Mouse (Mus musculus) hindbrain, embryonic 16.5 days (tissue): ENCODE results near the gene Irgm2. TPM values are rescaled to one million over a fixed set of nuclear protein-coding genes. Genes with fewer than 3 reads are reported as not detected.
"Not testable (repeated sequence)": the region's sequence is repeated elsewhere in the genome, so short reads cannot be mapped to it uniquely, and the experiment has no call there.

Source experiments
- ATAC-seq: fragments of 200-750 bp; cut with Nextera tagmentation; 2 replicates; pipeline ENCODE4 v1.8.0; 2017; ENCODE audit warnings: moderate TSS enrichment, moderate library complexity
- H3K27ac ChIP-seq: fragments of 300-500 bp; sonication (generic); 2 replicates; pipeline ENCODE4 v1.5.1; 2014; ENCODE audit warnings: low read depth, mild to moderate bottlenecking, control low read depth, low read length, moderate library complexity
- H3K27me3 ChIP-seq: fragments of 300-500 bp; sonication (generic); replicated peaks from 2 replicates; pipeline ENCODE4 v1.6.1; 2014; ENCODE audit warnings: low read length; ENCODE audit not compliant: control insufficient read depth, insufficient read depth
- H3K36me3 ChIP-seq: fragments of 300-500 bp; sonication (generic); 2 replicates; pipeline ENCODE4 v1.6.1; 2014; ENCODE audit warnings: mild to moderate bottlenecking, low read length, moderate library complexity, mixed read lengths; ENCODE audit not compliant: control insufficient read depth, insufficient read depth
- H3K4me1 ChIP-seq: fragments of 300-500 bp; sonication (generic); 2 replicates; pipeline ENCODE4 v1.6.1; 2014; ENCODE audit warnings: low read depth, low read length; ENCODE audit not compliant: control insufficient read depth, insufficient read depth
- H3K4me2 ChIP-seq: fragments of 300-500 bp; sonication (generic); 2 replicates; pipeline ENCODE4 v1.6.1; 2014; ENCODE audit warnings: mild to moderate bottlenecking, low read length, control low read depth, moderate library complexity
- H3K4me3 ChIP-seq: fragments of 300-500 bp; sonication (generic); 2 replicates; pipeline ENCODE4 v1.5.1; 2014; ENCODE audit warnings: mild to moderate bottlenecking, low read length, control low read depth, moderate library complexity
- H3K9ac ChIP-seq: fragments of 300-500 bp; sonication (generic); 2 replicates; pipeline ENCODE4 v1.6.1; 2014; ENCODE audit warnings: low read depth, mild to moderate bottlenecking, control low read depth, low read length, moderate library complexity
- H3K9me3 ChIP-seq: fragments of 300-500 bp; sonication (generic); 2 replicates; pipeline ENCODE4 v1.6.1; 2014; ENCODE audit warnings: mild to moderate bottlenecking, low read length, moderate library complexity; ENCODE audit not compliant: control insufficient read depth
- WGBS: fragments of 180-500 bp; shearing (Covaris S2); extraction: QIAGEN DNeasy Blood & Tissue Kit; methylation state at CpG from one replicate; pipeline ENCODE4 v1.1.7; 2014; 5-methylcytosine and 5-hydroxymethylcytosine counted together
- polyA plus RNA-seq: library from polyadenylated mRNA; unstranded; fragments of >200 nt; fragmentation: Nextera tagmentation; extraction: Ambion mirVana; gene quantifications from 2 replicates; pipeline ENCODE4 v1.2.1, GENCODE M21; 2015

Gene Irgm2
- polyA plus RNA-seq, 1 experiment from 2014 or later = 1.5 TPM

- Histone ChIP-seq H3K4me2 (no peak overlapping the region), H3K36me3 (no peaks in the 10 kb centered on the region), H3K4me1 (peaks cover 3% of the 10 kb centered on the region; the same call in 1 of the 2 replicates), H3K27ac (no peak overlapping the region), H3K9ac (no peak overlapping the region), H3K9me3 (no peaks in the 10 kb centered on the region), H3K27me3 (no peaks in the 10 kb centered on the region), H3K4me3 (no peak overlapping the region)
- ATAC-seq = no peak
- WGBS = 79% methylated on average over 12 of the region's 12 CpGs
These were observed 1.6 kb downstream of the Irgm2 start for GRCm38 (mm10) chr11:58201052-58201451.

DNA sequence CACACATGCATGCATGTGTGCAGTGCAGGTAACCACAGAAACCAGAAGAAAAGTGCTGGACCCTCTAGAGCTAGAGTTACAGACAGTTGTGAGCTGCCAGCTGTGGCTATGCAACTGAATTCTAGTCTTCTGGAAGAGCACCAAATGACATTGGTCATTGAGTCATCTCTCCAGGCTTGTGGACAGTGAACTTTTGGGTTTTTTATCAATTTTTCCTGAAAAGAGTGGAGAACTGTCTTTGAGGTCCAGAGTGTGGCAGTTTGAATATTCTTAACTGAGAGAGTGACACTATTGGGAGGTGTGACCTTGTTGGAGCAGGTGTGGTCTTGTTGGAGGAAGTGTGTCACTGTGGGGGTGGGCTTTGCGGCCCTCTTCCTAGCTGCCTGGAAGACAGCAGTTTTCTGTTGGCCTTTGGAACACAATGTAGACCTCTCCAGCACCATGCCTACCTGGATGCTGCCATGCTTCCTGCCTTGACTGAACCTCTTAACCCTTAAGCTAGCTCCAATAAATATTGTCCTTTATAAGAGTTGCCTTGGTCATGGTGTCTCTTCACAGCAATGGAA, 11.0 kb downstream of the Irgm2 start:
- ATAC-seq = no peak
- H3K4me2 ChIP-seq = no peak overlapping the region
- no peaks in the 10 kb centered on the region for H3K36me3 ChIP-seq
- H3K9me3 ChIP-seq = no peaks in the 10 kb centered on the region
- H3K27ac ChIP-seq = no peak overlapping the region
- no peak overlapping the region for H3K4me3 ChIP-seq
- no peaks in the 10 kb centered on the region for H3K4me1 ChIP-seq
- 100% methylated on average over 1 of the region's 1 CpGs for WGBS
- no peaks in the 10 kb centered on the region for H3K27me3 ChIP-seq
- H3K9ac ChIP-seq = no peak overlapping the region

DNA sequence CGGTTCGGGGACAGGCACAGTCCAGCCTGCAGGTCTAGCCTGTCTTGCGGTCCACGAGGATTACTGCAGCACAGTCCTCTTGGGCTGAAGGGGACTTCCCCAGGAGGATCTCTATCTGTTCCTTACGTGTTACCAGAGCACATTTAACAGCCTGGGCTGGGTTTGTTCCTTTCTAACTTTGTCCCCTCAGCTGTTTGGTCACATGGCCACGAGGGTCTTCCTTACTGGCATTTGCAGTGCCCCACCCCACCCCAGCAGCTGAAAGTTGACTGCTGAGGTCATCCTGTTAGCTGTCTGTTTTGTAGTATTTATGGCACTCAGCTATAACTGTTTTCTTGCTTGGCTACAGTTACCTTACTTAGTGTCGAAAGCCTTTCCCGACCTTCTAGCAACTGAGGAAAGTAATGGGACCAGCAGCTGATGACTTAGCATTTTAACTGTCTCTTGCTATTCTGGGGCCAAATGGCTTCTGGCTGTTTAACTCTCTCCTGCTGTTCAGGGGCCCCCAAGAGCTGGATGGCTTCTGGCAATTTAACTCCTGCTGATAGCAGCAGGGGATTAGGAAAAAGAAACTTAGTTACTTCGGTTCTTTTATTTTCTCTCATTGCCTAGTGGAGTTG, 11.8 kb downstream of the Irgm2 start:
- WGBS = 24% methylated on average over 9 of the region's 9 CpGs
- no peak overlapping the region for H3K9ac ChIP-seq
- H3K9me3 ChIP-seq = no peaks in the 10 kb centered on the region
- no peak overlapping the region for H3K27ac ChIP-seq
- H3K36me3 ChIP-seq = no peaks in the 10 kb centered on the region
- no peaks in the 10 kb centered on the region for H3K27me3 ChIP-seq
- ATAC-seq = no peak
- no peak overlapping the region for H3K4me2 ChIP-seq
- H3K4me3 ChIP-seq = no peak overlapping the region
- H3K4me1 ChIP-seq = no peaks in the 10 kb centered on the region

DNA sequence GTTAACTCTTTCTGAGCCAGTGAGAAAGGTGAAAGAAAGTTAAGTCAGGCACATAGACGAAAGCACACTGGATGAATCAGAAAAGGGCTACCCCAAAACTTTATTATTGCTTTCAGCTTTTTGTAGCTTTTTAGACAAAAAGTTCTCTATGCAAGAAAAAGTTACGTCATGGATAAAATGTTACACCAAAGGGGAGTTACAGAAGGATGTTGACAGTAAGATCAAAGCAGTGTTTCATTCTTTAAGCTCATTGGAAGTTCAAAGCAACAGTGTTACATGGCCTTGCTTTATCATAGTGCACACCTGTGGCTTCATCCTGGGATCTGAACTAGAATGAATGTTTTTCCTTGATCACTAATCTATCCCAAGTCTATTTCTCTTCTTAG, 12.3 kb downstream of the Irgm2 start:
- ATAC-seq = no peak
- H3K9ac ChIP-seq = no peak overlapping the region
- no peaks in the 10 kb centered on the region for H3K27me3 ChIP-seq
- H3K27ac ChIP-seq = no peak overlapping the region
- H3K4me3 ChIP-seq = no peak overlapping the region
- no peaks in the 10 kb centered on the region for H3K4me1 ChIP-seq
- H3K36me3 ChIP-seq = no peaks in the 10 kb centered on the region
- no peak overlapping the region for H3K4me2 ChIP-seq
- no peaks in the 10 kb centered on the region for H3K9me3 ChIP-seq
- WGBS = 16% methylated on average over 2 of the region's 2 CpGs

DNA sequence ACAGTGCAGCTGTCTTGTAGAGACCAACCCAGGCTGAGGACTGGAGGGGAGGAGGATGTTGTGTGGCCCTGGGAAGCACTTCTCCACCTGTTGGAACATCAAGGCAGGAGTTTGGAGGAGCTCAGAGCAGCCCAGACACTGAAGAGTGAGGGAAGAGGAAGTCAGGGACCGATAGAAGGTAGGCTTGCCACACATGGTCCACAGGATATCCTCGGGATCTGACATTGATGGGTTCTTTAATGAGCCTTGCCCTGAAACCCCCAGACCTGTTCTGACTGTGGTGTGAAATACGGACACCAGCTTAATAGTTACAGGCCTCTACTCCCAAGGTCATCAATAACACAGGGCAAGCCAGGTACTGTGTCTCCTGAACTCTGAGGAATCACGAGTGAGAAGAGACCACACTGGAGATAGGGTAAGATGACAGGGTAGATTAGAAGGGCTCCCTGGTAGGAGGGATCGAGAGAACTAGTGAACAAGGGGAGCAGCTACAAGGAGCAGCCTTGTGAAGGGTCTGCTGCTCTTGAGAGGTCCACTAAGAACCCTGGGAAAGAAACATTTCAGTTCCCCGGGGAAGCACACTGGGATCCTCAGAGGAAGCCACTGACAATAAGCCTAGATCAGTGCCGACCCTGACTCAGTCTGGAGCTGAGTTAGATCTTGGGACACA, 14.4 kb downstream of the Irgm2 start:
- Histone ChIP-seq H3K9me3 (no peaks in the 10 kb centered on the region), H3K27ac (no peak overlapping the region), H3K4me2 (no peak overlapping the region), H3K4me1 (no peaks in the 10 kb centered on the region), H3K4me3 (no peak overlapping the region), H3K27me3 (no peaks in the 10 kb centered on the region), H3K36me3 (no peaks in the 10 kb centered on the region), H3K9ac (no peak overlapping the region)
- WGBS = 85% methylated on average over 7 of the region's 7 CpGs
- no peak for ATAC-seq

GRCm38 (mm10) chr11:58214391-58215048, 15.1 kb downstream of the Irgm2 start:
- Histone ChIP-seq H3K27ac (no peak overlapping the region), H3K4me2 (peak overlapping the region; percentile 37), H3K36me3 (no peaks in the 10 kb centered on the region), H3K4me3 (peak overlapping the region; percentile 31), H3K27me3 (no peaks in the 10 kb centered on the region), H3K9ac (peak overlapping the region; percentile 46; the same call in 1 of the 2 replicates), H3K4me1 (no peaks in the 10 kb centered on the region), H3K9me3 (no peaks in the 10 kb centered on the region)
- WGBS = 45% methylated on average over 17 of the region's 17 CpGs
- no peak for ATAC-seq

DNA sequence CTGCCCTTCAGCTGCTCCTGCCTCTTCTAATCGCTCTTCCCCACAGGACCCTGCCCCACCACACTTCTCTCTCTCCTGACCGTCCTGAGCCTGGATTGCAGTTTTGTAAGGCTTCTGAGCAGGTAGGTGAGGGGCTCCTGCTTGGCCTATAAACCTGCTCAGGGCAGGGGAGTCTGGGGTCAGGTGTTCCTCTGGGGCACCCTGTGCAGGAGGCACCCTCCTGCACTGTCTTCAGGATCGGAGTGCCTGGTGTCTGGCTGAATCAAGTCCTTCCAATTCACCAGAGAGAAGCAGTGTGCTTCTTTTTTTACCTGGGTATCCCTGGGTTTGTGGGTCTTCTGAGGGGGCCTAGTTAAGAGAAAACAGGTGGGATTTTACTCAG, 15.6 kb downstream of the Irgm2 start:
- not testable (repeated sequence) for H3K9ac ChIP-seq, ATAC-seq, H3K27me3 ChIP-seq, H3K36me3 ChIP-seq, H3K4me3 ChIP-seq, H3K4me1 ChIP-seq, H3K9me3 ChIP-seq, H3K27ac ChIP-seq
- WGBS = 58% methylated on average over 1 of the region's 3 CpGs
- peak overlapping the region; percentile 21 for H3K4me2 ChIP-seq

- Histone ChIP-seq H3K4me1 (no peaks in the 10 kb centered on the region), H3K4me2 (no peak overlapping the region), H3K4me3 (no peak overlapping the region), H3K9me3 (no peaks in the 10 kb centered on the region), H3K27me3 (no peaks in the 10 kb centered on the region), H3K27ac (no peak overlapping the region), H3K36me3 (no peaks in the 10 kb centered on the region), H3K9ac (no peak overlapping the region)
- ATAC-seq = no peak
- WGBS = 88% methylated on average over 5 of the region's 5 CpGs
These were observed 16.4 kb downstream of the Irgm2 start for GRCm38 (mm10) chr11:58215814-58216213.

DNA sequence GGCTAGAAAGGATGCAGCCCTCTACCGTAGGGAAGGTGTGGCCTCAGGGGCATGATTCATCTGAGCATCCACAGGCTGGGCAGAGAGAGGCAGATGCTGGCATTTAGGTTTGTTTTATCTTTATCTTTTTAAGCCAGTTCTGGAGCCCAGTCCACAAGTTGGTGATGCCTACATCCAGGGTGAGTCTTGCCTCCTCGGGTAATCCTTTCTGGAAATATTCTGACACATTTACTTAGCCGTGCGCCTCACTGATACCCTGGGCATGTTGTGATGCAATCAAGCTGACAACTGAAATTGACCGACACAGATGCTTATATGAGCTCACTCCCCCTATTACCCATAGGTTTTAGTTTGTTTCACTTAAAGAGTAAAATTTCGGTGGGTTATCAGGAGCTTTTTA, 17.4 kb downstream of the Irgm2 start:
- Histone ChIP-seq H3K27me3 (no peaks in the 10 kb centered on the region), H3K27ac (no peak overlapping the region), H3K9ac (no peak overlapping the region), H3K4me3 (no peak overlapping the region), H3K4me2 (no peak overlapping the region), H3K4me1 (no peaks in the 10 kb centered on the region), H3K36me3 (no peaks in the 10 kb centered on the region), H3K9me3 (no peaks in the 10 kb centered on the region)
- ATAC-seq = no peak
- 92% methylated on average over 6 of the region's 6 CpGs for WGBS
